Mouse (Mus musculus) heart, embryonic 12.5 days (tissue): ENCODE measurements at regions not wholly inside any gene's neighbourhood (a gene's known extent, or its start where the extent isn't known, plus 50 kb on each side); places are given as distances from the start of the nearest gene placed in this dataset.
A peak's percentile ranks its signal among the peaks of the same experiment; 100 is the strongest.

Experiments
- ATAC-seq: fragments of 200-750 bp; cut with Nextera tagmentation; 2 replicates; pipeline ENCODE4 v1.8.0; 2017; ENCODE audit warnings: moderate TSS enrichment, moderate library complexity; ENCODE audit not compliant: insufficient number of reproducible peaks, low FRiP score
- H3K27ac ChIP-seq: fragments of 300-500 bp; sonication (generic); 2 replicates; pipeline ENCODE4 v1.5.1; 2016; ENCODE audit warnings: mild to moderate bottlenecking, moderate library complexity; ENCODE audit not compliant: poor library complexity, severe bottlenecking
- H3K27me3 ChIP-seq: fragments of 300-500 bp; sonication (generic); replicated peaks from 2 replicates; pipeline ENCODE4 v1.6.1; 2016; ENCODE audit warnings: mild to moderate bottlenecking, moderate library complexity
- H3K36me3 ChIP-seq: fragments of 300-500 bp; sonication (generic); 2 replicates; pipeline ENCODE4 v1.6.1; 2016; ENCODE audit warnings: mild to moderate bottlenecking, moderate library complexity
- H3K4me1 ChIP-seq: fragments of 300-500 bp; sonication (generic); replicated peaks from 2 replicates; pipeline ENCODE4 v1.6.1; 2016; ENCODE audit warnings: mild to moderate bottlenecking
- H3K4me2 ChIP-seq: fragments of 300-500 bp; sonication (generic); 2 replicates; pipeline ENCODE4 v1.6.1; 2016; ENCODE audit warnings: mild to moderate bottlenecking, moderate library complexity
- H3K4me3 ChIP-seq: fragments of 300-500 bp; sonication (generic); 2 replicates; pipeline ENCODE4 v1.5.1; 2016; ENCODE audit warnings: mild to moderate bottlenecking
- H3K9ac ChIP-seq: fragments of 300-500 bp; sonication (generic); 2 replicates; pipeline ENCODE4 v1.6.1; 2016; ENCODE audit warnings: mild to moderate bottlenecking, moderate library complexity
- H3K9me3 ChIP-seq: fragments of 300-500 bp; sonication (generic); replicated peaks from 2 replicates; pipeline ENCODE4 v1.6.1; 2016; ENCODE audit warnings: mild to moderate bottlenecking, moderate library complexity
- WGBS: fragments of 180-500 bp; shearing (Covaris S2); methylation state at CpG from one replicate; pipeline ENCODE4 v1.1.7; 2016; 5-methylcytosine and 5-hydroxymethylcytosine counted together

DNA sequence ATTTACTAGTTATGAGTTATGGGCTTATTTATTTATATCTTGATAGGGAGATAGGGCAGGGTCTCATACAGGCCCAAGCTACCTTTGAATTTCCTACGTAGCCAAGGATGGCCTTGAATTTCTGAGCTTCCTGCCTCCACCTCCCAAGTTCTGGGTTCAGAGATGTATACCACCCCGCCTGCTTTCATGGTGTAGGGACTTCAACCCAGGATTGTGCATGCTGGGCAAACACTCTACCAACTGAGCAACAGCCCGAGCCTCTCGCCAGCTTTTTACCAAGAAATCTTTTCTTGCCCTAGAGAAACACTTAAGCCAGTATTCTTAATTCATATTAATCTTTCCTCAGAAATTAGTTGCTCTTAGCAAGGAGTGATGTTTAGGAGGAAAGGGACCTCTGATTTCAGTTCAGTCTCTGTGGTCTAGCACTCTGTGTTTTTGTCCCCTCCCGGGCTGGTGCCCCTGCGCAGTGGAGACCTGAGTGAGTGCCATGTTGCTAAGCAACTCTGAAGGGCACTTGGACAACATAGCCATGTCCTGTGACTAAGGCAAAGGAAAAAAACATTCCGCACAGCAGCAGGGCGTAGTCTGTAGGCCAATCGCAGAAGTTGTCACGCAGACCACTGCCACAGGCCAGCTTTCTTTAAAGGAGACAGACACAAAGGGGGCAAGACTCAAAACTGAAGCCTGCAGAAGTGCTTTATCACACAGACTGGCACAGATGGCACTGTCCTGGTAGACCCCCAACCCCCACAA lies 83.2 kb upstream of the Gm6793 start:
- H3K4me2 ChIP-seq = peak overlapping the region; percentile 8; the same call in 1 of the 2 replicates
- H3K9me3 ChIP-seq = no peaks in the 10 kb centered on the region
- no peak overlapping the region for H3K9ac ChIP-seq
- no peak overlapping the region for H3K27ac ChIP-seq
- no peaks in the 10 kb centered on the region for H3K36me3 ChIP-seq
- no peaks in the 10 kb centered on the region for H3K27me3 ChIP-seq
- no peaks in the 10 kb centered on the region for H3K4me1 ChIP-seq
- ATAC-seq = peak; percentile 79
- no peak overlapping the region for H3K4me3 ChIP-seq
- 73% methylated on average over 10 of the region's 10 CpGs for WGBS

- Histone ChIP-seq H3K4me3 (no peak overlapping the region), H3K9me3 (no peaks in the 10 kb centered on the region), H3K36me3 (no peaks in the 10 kb centered on the region), H3K4me1 (no peaks in the 10 kb centered on the region), H3K9ac (no peak overlapping the region), H3K4me2 (no peak overlapping the region), H3K27me3 (no peaks in the 10 kb centered on the region), H3K27ac (no peak overlapping the region)
- ATAC-seq = no peak
- 58% methylated on average over 2 of the region's 2 CpGs for WGBS
Observed at GRCm38 (mm10) chr8:112094881-112095280, 80.0 kb upstream of the Gm6793 start.

GRCm38 (mm10) chr8:112093554-112093953 lies 78.7 kb upstream of the Gm6793 start:
- Histone ChIP-seq H3K4me2 (no peak overlapping the region), H3K9me3 (no peaks in the 10 kb centered on the region), H3K36me3 (no peaks in the 10 kb centered on the region), H3K9ac (no peak overlapping the region), H3K27me3 (no peaks in the 10 kb centered on the region), H3K27ac (no peak overlapping the region), H3K4me1 (no peaks in the 10 kb centered on the region), H3K4me3 (no peak overlapping the region)
- 56% methylated on average over 7 of the region's 7 CpGs for WGBS
- ATAC-seq = no peak

DNA sequence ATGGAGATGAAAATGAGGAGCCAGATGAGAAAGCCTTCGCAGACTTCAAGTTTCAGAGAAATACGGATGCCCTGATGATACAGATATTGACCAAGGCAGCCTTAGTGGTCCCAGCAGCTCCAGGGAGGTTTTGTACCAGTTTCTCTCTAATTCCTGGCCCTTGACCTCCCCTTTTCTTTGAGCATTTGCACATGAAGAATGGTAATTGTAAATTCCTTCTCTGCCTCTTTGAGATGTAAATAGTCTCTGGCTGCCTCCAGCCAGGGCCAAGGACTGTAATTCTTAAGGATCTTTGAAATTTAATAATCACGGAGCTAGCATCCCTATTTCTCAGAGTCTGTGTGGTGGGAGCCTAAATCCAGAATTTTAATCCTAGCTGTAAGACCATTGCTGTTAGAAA lies 78.0 kb upstream of the Gm6793 start:
- Histone ChIP-seq H3K9me3 (no peaks in the 10 kb centered on the region), H3K9ac (no peak overlapping the region), H3K4me3 (no peak overlapping the region), H3K4me2 (no peak overlapping the region), H3K4me1 (no peaks in the 10 kb centered on the region), H3K36me3 (no peaks in the 10 kb centered on the region), H3K27ac (no peak overlapping the region), H3K27me3 (no peaks in the 10 kb centered on the region)
- WGBS = 50% methylated on average over 3 of the region's 3 CpGs
- ATAC-seq = no peak

GRCm38 (mm10) chr8:112078621-112079020 lies 63.8 kb upstream of the Gm6793 start:
- no peak for ATAC-seq
- no peaks in the 10 kb centered on the region for H3K9me3 ChIP-seq
- H3K36me3 ChIP-seq = no peaks in the 10 kb centered on the region
- WGBS = 72% methylated on average over 10 of the region's 10 CpGs
- H3K4me3 ChIP-seq = no peak overlapping the region
- H3K27ac ChIP-seq = no peak overlapping the region
- no peaks in the 10 kb centered on the region for H3K4me1 ChIP-seq
- H3K27me3 ChIP-seq = no peaks in the 10 kb centered on the region
- no peak overlapping the region for H3K9ac ChIP-seq
- no peak overlapping the region for H3K4me2 ChIP-seq

DNA sequence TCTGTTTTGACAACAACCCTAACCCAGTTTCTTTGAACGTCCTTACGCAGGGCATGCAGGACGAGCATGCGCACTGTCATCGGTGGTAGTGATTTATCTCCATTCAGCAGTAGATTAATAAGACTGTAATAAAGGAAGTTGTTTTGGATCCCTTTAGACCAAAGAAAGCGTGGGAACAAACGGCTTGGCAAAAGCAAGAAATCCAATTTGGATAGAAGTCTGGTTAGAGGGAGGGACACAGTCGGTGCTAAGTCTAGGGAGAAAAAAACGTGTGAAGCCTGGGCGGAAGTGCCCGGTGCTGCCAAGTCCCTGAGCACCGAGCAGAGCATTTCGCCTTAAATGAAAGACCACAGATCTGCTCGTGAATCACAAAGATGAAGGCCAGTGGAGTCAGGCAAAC lies 57.4 kb upstream of the Gm6793 start:
- no peaks in the 10 kb centered on the region for H3K9me3 ChIP-seq
- no peaks in the 10 kb centered on the region for H3K27me3 ChIP-seq
- 73% methylated on average over 14 of the region's 14 CpGs for WGBS
- no peak for ATAC-seq
- H3K4me2 ChIP-seq = no peak overlapping the region
- H3K4me1 ChIP-seq = no peaks in the 10 kb centered on the region
- H3K4me3 ChIP-seq = no peak overlapping the region
- no peak overlapping the region for H3K9ac ChIP-seq
- no peaks in the 10 kb centered on the region for H3K36me3 ChIP-seq
- H3K27ac ChIP-seq = no peak overlapping the region

DNA sequence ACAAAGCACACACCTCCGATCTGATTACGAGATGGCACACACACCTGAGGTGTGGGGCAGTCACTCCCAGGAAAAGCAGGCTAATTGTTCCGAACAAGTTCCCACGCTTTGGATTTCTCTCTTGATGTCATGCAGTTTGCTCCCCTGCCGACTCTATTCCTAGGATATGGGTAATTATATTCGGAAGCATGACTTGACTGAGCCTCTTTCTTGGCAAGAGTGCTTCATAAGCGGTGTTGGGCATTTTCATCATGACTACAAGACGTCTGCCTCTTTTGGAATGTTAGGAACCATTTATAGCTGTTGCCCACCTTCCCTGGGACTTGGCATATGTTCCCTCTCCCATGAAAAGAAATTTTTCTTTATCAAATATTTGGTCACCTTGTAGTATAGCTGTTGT lies 55.4 kb upstream of the Gm6793 start:
- no peaks in the 10 kb centered on the region for H3K4me1 ChIP-seq
- no peak overlapping the region for H3K27ac ChIP-seq
- no peak overlapping the region for H3K4me3 ChIP-seq
- H3K36me3 ChIP-seq = no peaks in the 10 kb centered on the region
- H3K9ac ChIP-seq = no peak overlapping the region
- no peak overlapping the region for H3K4me2 ChIP-seq
- H3K9me3 ChIP-seq = no peaks in the 10 kb centered on the region
- no peak for ATAC-seq
- H3K27me3 ChIP-seq = no peaks in the 10 kb centered on the region
- 82% methylated on average over 8 of the region's 8 CpGs for WGBS
